Mouse (Mus musculus) heart, adult 8-10 months (tissue): ENCODE data around the gene Clca4b. TPM values are rescaled to one million over a fixed set of nuclear protein-coding genes. Genes with fewer than 3 reads are reported as not detected.
A peak's percentile ranks its signal among the peaks of the same experiment; 100 is the strongest.
"Not testable (repeated sequence)": the region's sequence is repeated elsewhere in the genome, so short reads cannot be mapped to it uniquely, and the experiment has no call there.

Experiments used
- DNase-seq: peaks from one replicate; pipeline ENCODE4 v3.0.0; 2022; ENCODE audit warnings: low spot score
- total RNA-seq, 4 experiments: library from RNA; stranded (reverse); gene quantifications; 2 replicates each; pipeline ENCODE4 v1.2.4; 2022

Gene Clca4b
- total RNA-seq, result not detected

- no peak for DNase-seq
Measured at GRCm38 (mm10) chr3:144932335-144932734, at the start of gene Clca4b. Clca4b (minus strand) TSS chr3:144932529.

DNA sequence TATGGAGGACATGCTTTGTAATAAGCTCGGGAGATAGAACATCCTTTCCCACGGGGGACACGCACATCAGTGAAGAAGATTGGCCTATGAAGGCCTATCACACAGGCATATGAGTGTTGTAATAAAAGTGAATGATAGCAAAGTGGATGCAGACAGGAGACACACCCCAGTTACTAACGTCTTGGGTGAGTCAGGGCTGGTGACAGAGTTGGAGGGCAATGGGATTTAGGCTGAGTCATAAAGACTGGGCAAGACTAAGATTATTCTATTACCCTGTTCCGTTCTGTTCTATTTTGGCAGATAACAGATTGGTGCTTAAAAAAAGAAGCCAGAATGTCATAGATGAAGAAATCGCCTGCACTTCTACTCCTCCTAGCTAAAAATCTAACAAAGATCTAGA, 48.2 kb upstream of the Clca4b start:
- DNase-seq, result no peak

DNA sequence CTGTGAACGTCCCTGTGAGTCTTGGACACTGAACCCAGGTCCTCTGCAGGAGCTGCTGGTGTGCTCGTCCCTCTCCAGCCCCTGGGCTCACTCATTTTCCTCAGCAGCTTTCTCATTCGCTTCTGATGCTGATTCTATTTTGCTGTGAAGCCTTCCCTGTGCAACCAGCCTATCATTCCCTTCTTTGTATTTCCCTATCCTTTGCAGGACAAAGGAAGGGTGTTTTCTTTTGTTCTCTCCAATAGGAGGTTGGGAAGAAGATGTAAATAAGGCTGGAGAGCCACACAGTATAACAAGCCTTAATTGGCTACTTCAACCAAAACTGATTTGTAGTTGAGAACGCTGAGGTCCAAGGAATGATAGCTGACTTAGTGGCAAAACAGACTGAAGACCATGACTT, 45.3 kb upstream of the Clca4b start:
- DNase-seq, result no peak

DNA sequence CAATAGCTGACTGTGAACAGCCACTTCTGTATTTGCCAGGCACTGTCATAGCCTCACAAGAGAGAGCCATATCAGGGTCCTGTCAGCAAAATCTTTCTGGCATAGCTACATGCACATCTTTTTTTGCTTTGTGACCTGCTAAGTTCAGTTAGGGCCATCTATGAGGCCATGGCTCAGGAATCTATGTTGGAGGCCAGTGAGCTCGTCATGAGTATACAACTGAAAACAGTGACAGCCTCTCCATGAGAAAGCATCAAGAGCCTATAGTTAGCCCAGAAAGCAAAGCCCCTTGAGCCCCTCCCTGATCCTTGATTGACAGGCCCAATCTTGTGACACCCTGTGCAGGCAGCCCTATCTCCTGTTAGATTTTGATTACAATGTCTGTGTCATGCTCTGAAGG, 43.8 kb upstream of the Clca4b start:
- no peak for DNase-seq

DNA sequence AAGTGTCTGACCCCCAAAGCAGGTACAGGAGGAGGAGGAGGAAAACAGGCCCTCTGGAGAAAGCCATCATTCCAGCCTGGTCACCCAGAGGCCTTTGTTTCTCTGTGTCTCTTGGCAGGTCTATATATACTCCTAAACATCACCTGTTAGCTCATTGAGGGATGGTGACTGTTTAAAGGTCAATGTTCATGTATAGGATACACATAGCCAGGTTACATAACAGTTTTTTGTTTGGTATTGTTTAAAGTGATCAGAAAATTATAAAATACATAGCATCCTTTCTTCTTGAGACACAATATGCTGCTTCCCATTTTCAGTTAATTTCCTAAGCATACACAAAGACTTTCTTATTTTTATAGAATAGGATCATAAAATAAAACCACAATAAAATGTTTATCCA, 42.6 kb upstream of the Clca4b start, which contains the start of gene Clca4a:
Clca4a (minus strand) TSS at position 101 of the 400 bp plus-strand sequence.
- DNase-seq, result no peak

- DNase-seq, result no peak
Measured at GRCm38 (mm10) chr3:144971553-144972270, 39.4 kb upstream of the Clca4b start.

- no peak for DNase-seq
Measured at GRCm38 (mm10) chr3:144969755-144970154, 37.4 kb upstream of the Clca4b start.

GRCm38 (mm10) chr3:144966074-144966473, 33.7 kb upstream of the Clca4b start:
- DNase-seq, result no peak

DNA sequence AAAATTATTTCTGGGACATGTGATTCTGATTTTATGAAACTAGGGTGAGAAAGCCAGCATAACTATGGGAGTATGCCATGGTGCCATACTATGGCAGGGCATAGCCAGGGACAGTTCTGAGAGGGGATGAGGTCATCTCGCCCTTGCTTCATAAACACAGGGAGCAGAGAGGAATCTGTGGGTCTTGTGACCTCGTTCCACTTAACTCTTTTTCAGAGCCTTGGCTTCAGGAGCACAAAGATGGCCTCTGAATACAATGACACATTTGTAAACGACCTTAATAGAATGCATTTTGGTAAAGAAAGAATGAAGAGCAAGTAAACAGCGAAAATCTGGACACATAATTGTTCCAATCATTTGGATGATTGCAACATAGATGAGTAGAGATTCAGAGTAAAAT, 18.5 kb upstream of the Clca4b start:
- DNase-seq, result no peak

DNA sequence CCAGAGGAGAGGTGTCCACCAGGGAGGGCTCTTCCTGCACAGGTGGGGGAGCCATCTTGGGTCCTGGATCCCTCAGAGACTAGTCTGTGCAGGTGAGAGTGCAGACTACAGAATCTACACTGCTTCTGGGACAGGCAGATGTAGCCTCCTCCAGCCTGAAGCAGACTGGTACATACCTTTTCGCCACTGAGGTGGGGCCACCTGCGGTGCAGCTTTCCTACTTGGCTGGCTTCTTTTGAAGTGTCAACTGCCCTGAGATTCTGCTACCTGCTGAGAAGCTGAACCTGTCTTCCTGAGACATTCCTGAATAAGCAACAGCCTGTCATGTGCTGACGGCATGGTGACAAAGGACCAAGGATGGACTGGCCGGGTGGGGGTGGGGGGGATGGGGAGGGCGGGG, 15.0 kb upstream of the Clca4b start:
- not testable (repeated sequence) for DNase-seq

GRCm38 (mm10) chr3:144933625-144934024, 1.3 kb upstream of the Clca4b start:
- DNase-seq, result not testable (repeated sequence)

GRCm38 (mm10) chr3:144933011-144933491, 722 bp upstream of the Clca4b start:
- DNase-seq, result no peak

DNA sequence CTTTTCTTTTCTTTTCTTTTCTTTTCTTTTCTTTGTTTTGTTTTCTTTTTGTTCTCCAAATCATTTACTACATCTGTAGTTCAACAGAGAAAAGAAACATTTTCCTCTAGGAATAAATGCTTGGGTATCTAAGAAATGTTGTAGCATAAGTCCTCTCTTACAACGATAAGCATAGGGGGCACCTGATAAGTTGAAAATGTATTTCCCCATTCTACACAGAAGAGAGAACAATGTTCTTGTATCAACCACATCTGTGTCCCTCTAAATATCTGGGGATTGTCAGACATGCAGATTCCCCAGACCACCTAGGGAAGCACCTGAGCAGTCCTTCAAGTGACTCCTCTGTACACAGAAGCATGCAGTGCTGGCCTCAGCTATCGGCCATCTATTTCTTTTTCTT, 18.3 kb downstream of the Clca4b start:
- DNase-seq, result no peak

- peak; percentile 36 for DNase-seq
Measured at GRCm38 (mm10) chr3:144897042-144897678, 35.2 kb downstream of the Clca4b start.

DNA sequence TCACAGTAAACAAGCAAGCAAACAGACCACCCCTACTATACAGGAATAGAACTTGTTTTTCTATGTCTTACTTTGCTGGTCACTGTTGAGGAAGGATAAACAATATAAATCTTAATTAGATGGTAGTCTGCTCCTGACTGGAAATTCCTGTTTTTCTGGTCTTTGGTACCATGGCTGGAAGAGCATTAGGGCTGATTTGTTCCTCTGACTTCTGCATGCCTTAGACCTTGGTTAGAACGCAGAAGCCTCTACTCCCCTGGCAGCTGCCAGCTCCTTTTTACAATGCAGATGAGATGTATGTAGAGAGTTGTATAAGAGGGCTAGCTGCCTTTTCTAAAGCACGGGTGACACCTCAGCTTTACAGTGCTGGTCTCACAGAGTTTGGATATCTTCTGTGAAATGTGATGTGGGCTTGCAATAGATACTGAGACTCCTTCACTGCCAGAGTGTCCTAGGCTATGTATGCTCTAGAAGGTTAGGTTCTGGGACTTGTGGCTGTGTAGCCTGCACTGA, 42.0 kb downstream of the Clca4b start:
- DNase-seq, result no peak

DNA sequence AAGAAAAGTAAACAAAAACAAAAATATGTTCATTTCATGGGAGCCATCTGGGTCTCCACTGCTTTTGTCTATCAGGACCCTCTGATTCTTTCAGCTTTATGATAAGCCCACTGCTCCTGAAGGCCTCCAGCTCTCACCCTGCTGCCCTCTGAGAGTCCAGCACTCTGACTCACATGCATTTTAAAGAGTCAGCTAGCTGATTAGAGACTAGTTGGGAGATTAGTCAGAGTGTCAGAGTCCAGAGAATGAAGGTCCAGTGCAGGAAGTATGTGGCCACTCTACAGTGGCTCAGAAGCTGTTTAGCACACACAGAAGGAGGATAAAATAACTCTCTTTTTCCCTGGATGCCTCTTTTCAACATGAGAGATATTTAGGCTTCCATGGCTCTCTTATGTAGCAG, 45.4 kb downstream of the Clca4b start:
- DNase-seq, result no peak

GRCm38 (mm10) chr3:144872012-144872411, 60.3 kb downstream of the Clca4b start:
- not testable (repeated sequence) for DNase-seq

Other genes with a start within 250 kb of the Clca4b start
- gene Sh3glb1, start 212.2 kb downstream of the Clca4b start, total RNA-seq, result 100 to 1,000 TPM; 329 to 372 (median 356) TPM
- 1 to 10 TPM in 1 of 4 experiments, under 1 TPM in 3; 0.66 to 1.3 (median 0.76) TPM for gene Clca3a1, start 171.6 kb downstream of the Clca4b start, total RNA-seq
- under 1 TPM in 3 of 4 experiments, not detected in 1; 0.09 to 0.41 (median 0.20) TPM for gene Clca3a2, start 113.0 kb downstream of the Clca4b start, total RNA-seq
- not detected for gene Clca3b, start 83.2 kb downstream of the Clca4b start, total RNA-seq
- gene Clca4a, start 42.5 kb upstream of the Clca4b start, total RNA-seq, result not detected
- gene Clca1, start 100.2 kb upstream of the Clca4b start, total RNA-seq, result not detected
- under 1 TPM in 2 of 4 experiments, not detected in 2; 0.05 to 0.22 TPM for gene Clca2, start 166.9 kb upstream of the Clca4b start, total RNA-seq
- gene Odf2l, start 186.1 kb upstream of the Clca4b start, total RNA-seq, result 10 to 100 TPM in 3 of 4 experiments, 1 to 10 TPM in 1; 5.7 to 14.7 (median 12.6) TPM